Mouse (Mus musculus): ENCODE data around the gene Gm44805. TPM values are rescaled to one million over a fixed set of nuclear protein-coding genes. Genes with fewer than 3 reads are reported as not detected.

The Gm44805 gene
- polyA plus RNA-seq, 1 experiment from 2014 or later = not detected

- Histone ChIP-seq H3K27me3 (ENCODE audit: control insufficient read depth, insufficient read depth, low read length) (no peaks in the 10 kb centered on the region), H3K36me3 (ENCODE audit: control insufficient read depth, insufficient read depth, low read length) (no peaks in the 10 kb centered on the region), H3K4me2 (ENCODE audit: low read depth, severe bottlenecking) (no peak overlapping the region), H3K4me3 (ENCODE audit: low read depth, low read length) (no peak overlapping the region), H3K27ac (replicated peaks; ENCODE audit: low read depth, low read length) (no peak overlapping the region), H3K9me3 (ENCODE audit: control insufficient read depth, low read length) (no peaks in the 10 kb centered on the region), H3K9ac (ENCODE audit: low read length) (no peak overlapping the region), H3K4me1 (ENCODE audit: control insufficient read depth, insufficient read depth, low read length) (peaks cover 12% of the 10 kb centered on the region)
- ATAC-seq (ENCODE audit: insufficient number of reproducible peaks, low FRiP score, low TSS enrichment, low read depth) = no peak
- 93% methylated on average over 34 of the region's 34 CpGs for WGBS
- no peak for DNase-seq (ENCODE audit: low spot score)
Observed at GRCm38 (mm10) chr7:19696336-19696873, 15.2 kb upstream of the Gm44805 start.

GRCm38 (mm10) chr7:19695881-19696280 lies 14.7 kb upstream of the Gm44805 start:
- no peaks in the 10 kb centered on the region for H3K36me3 ChIP-seq (ENCODE audit: control insufficient read depth, insufficient read depth, low read length)
- no peak overlapping the region for H3K9ac ChIP-seq (ENCODE audit: low read length)
- ATAC-seq (ENCODE audit: insufficient number of reproducible peaks, low FRiP score, low TSS enrichment, low read depth) (no peak), DNase-seq (ENCODE audit: low spot score) (no peak)
- no peak overlapping the region for H3K4me3 ChIP-seq (ENCODE audit: low read depth, low read length)
- no peak overlapping the region for H3K27ac ChIP-seq (replicated peaks; ENCODE audit: low read depth, low read length)
- H3K4me2 ChIP-seq (ENCODE audit: low read depth, severe bottlenecking) = no peak overlapping the region
- H3K27me3 ChIP-seq (ENCODE audit: control insufficient read depth, insufficient read depth, low read length) = no peaks in the 10 kb centered on the region
- H3K9me3 ChIP-seq (ENCODE audit: control insufficient read depth, low read length) = no peaks in the 10 kb centered on the region
- 86% methylated on average over 6 of the region's 6 CpGs for WGBS
- H3K4me1 ChIP-seq (ENCODE audit: control insufficient read depth, insufficient read depth, low read length) = peaks cover 10% of the 10 kb centered on the region

GRCm38 (mm10) chr7:19695213-19695594 lies 14.0 kb upstream of the Gm44805 start:
- Histone ChIP-seq H3K4me1 (ENCODE audit: control insufficient read depth, insufficient read depth, low read length) (peaks cover 8% of the 10 kb centered on the region), H3K36me3 (ENCODE audit: control insufficient read depth, insufficient read depth, low read length) (no peaks in the 10 kb centered on the region), H3K27me3 (ENCODE audit: control insufficient read depth, insufficient read depth, low read length) (no peaks in the 10 kb centered on the region), H3K4me2 (ENCODE audit: low read depth, severe bottlenecking) (no peak overlapping the region), H3K4me3 (ENCODE audit: low read depth, low read length) (no peak overlapping the region), H3K9me3 (ENCODE audit: control insufficient read depth, low read length) (no peaks in the 10 kb centered on the region), H3K27ac (replicated peaks; ENCODE audit: low read depth, low read length) (no peak overlapping the region), H3K9ac (ENCODE audit: low read length) (no peak overlapping the region)
- DNase-seq (ENCODE audit: low spot score) = no peak
- ATAC-seq (ENCODE audit: insufficient number of reproducible peaks, low FRiP score, low TSS enrichment, low read depth) = no peak
- 53% methylated on average over 8 of the region's 8 CpGs for WGBS

GRCm38 (mm10) chr7:19694336-19695212 lies 13.4 kb upstream of the Gm44805 start:
- no peak overlapping the region for H3K9ac ChIP-seq (ENCODE audit: low read length)
- no peak overlapping the region for H3K27ac ChIP-seq (replicated peaks; ENCODE audit: low read depth, low read length)
- DNase-seq (ENCODE audit: low spot score) (no peak), ATAC-seq (ENCODE audit: insufficient number of reproducible peaks, low FRiP score, low TSS enrichment, low read depth) (no peak)
- WGBS = 88% methylated on average over 10 of the region's 10 CpGs
- H3K36me3 ChIP-seq (ENCODE audit: control insufficient read depth, insufficient read depth, low read length) = no peaks in the 10 kb centered on the region
- no peak overlapping the region for H3K4me3 ChIP-seq (ENCODE audit: low read depth, low read length)
- H3K4me1 ChIP-seq (ENCODE audit: control insufficient read depth, insufficient read depth, low read length) = peaks cover 8% of the 10 kb centered on the region
- no peaks in the 10 kb centered on the region for H3K9me3 ChIP-seq (ENCODE audit: control insufficient read depth, low read length)
- no peaks in the 10 kb centered on the region for H3K27me3 ChIP-seq (ENCODE audit: control insufficient read depth, insufficient read depth, low read length)
- H3K4me2 ChIP-seq (ENCODE audit: low read depth, severe bottlenecking) = no peak overlapping the region

- Histone ChIP-seq H3K4me2 (ENCODE audit: low read depth, severe bottlenecking) (no peak overlapping the region), H3K4me3 (ENCODE audit: low read depth, low read length) (no peak overlapping the region), H3K9ac (ENCODE audit: low read length) (no peak overlapping the region), H3K9me3 (ENCODE audit: control insufficient read depth, low read length) (no peaks in the 10 kb centered on the region), H3K4me1 (ENCODE audit: control insufficient read depth, insufficient read depth, low read length) (no peaks in the 10 kb centered on the region; the same call in 1 of the 2 replicates), H3K36me3 (ENCODE audit: control insufficient read depth, insufficient read depth, low read length) (no peaks in the 10 kb centered on the region), H3K27me3 (ENCODE audit: control insufficient read depth, insufficient read depth, low read length) (no peaks in the 10 kb centered on the region), H3K27ac (replicated peaks; ENCODE audit: low read depth, low read length) (no peak overlapping the region)
- no peak for DNase-seq (ENCODE audit: low spot score)
- 21% methylated on average over 10 of the region's 10 CpGs for WGBS
- no peak for ATAC-seq (ENCODE audit: insufficient number of reproducible peaks, low FRiP score, low TSS enrichment, low read depth)
Observed at GRCm38 (mm10) chr7:19693421-19693820, 12.2 kb upstream of the Gm44805 start.

GRCm38 (mm10) chr7:19691873-19692865 lies 10.9 kb upstream of the Gm44805 start, which contains the start of gene Apoc1:
Apoc1 (minus strand) TSS chr7:19692660.
- WGBS = 38% methylated on average over 28 of the region's 28 CpGs
- DNase-seq (ENCODE audit: low spot score) (no peak), ATAC-seq (ENCODE audit: insufficient number of reproducible peaks, low FRiP score, low TSS enrichment, low read depth) (no peak)
- Histone ChIP-seq H3K4me3 (ENCODE audit: low read depth, low read length) (no peak within 1 kb of the TSS), H3K9ac (ENCODE audit: low read length) (no peak within 1 kb of the TSS), H3K27ac (replicated peaks; ENCODE audit: low read depth, low read length) (no peak within 1 kb of the TSS), H3K4me2 (ENCODE audit: low read depth, severe bottlenecking) (no peak within 1 kb of the TSS), H3K27me3 (ENCODE audit: control insufficient read depth, insufficient read depth, low read length) (no peaks in the 10 kb centered on the region), H3K36me3 (ENCODE audit: control insufficient read depth, insufficient read depth, low read length) (no peaks in the 10 kb centered on the region), H3K9me3 (ENCODE audit: control insufficient read depth, low read length) (no peaks in the 10 kb centered on the region), H3K4me1 (ENCODE audit: control insufficient read depth, insufficient read depth, low read length) (no peaks in the 10 kb centered on the region)

GRCm38 (mm10) chr7:19691434-19691833 lies 10.2 kb upstream of the Gm44805 start:
- Histone ChIP-seq H3K4me3 (ENCODE audit: low read depth, low read length) (no peak overlapping the region), H3K4me1 (ENCODE audit: control insufficient read depth, insufficient read depth, low read length) (no peaks in the 10 kb centered on the region), H3K36me3 (ENCODE audit: control insufficient read depth, insufficient read depth, low read length) (no peaks in the 10 kb centered on the region), H3K27me3 (ENCODE audit: control insufficient read depth, insufficient read depth, low read length) (no peaks in the 10 kb centered on the region), H3K9ac (ENCODE audit: low read length) (no peak overlapping the region), H3K27ac (replicated peaks; ENCODE audit: low read depth, low read length) (no peak overlapping the region), H3K4me2 (ENCODE audit: low read depth, severe bottlenecking) (no peak overlapping the region), H3K9me3 (ENCODE audit: control insufficient read depth, low read length) (no peaks in the 10 kb centered on the region)
- DNase-seq (ENCODE audit: low spot score) (no peak), ATAC-seq (ENCODE audit: insufficient number of reproducible peaks, low FRiP score, low TSS enrichment, low read depth) (no peak)
- WGBS = 78% methylated on average over 6 of the region's 6 CpGs

- WGBS = 90% methylated on average over 4 of the region's 4 CpGs
- no peak overlapping the region for H3K4me3 ChIP-seq (ENCODE audit: low read depth, low read length)
- no peaks in the 10 kb centered on the region for H3K27me3 ChIP-seq (ENCODE audit: control insufficient read depth, insufficient read depth, low read length)
- no peaks in the 10 kb centered on the region for H3K36me3 ChIP-seq (ENCODE audit: control insufficient read depth, insufficient read depth, low read length)
- no peak overlapping the region for H3K9ac ChIP-seq (ENCODE audit: low read length)
- no peaks in the 10 kb centered on the region for H3K4me1 ChIP-seq (ENCODE audit: control insufficient read depth, insufficient read depth, low read length)
- ATAC-seq (ENCODE audit: insufficient number of reproducible peaks, low FRiP score, low TSS enrichment, low read depth) (no peak), DNase-seq (ENCODE audit: low spot score) (no peak)
- H3K9me3 ChIP-seq (ENCODE audit: control insufficient read depth, low read length) = no peaks in the 10 kb centered on the region
- no peak overlapping the region for H3K4me2 ChIP-seq (ENCODE audit: low read depth, severe bottlenecking)
- H3K27ac ChIP-seq (replicated peaks; ENCODE audit: low read depth, low read length) = no peak overlapping the region
Observed at GRCm38 (mm10) chr7:19690845-19691244, 9.6 kb upstream of the Gm44805 start.

Measured in limb, embryonic 11.5 days (tissue).